Mouse (Mus musculus) spleen, adult 10 weeks (tissue): ENCODE data around the gene Gm1113. TPM values are rescaled to one million over a fixed set of nuclear protein-coding genes. Genes with fewer than 3 reads are reported as not detected.

Experiments
- polyA plus RNA-seq: library from polyadenylated mRNA; stranded (reverse); fragments of 350-450 nt; fragmentation: Illumina TruSeq; extraction: RNeasy Lipid Tissue Mini Kit (QIAGEN cat#74804); gene quantifications from one replicate; pipeline ENCODE4 v1.2.3, GENCODE M21; 2015; ENCODE audit warnings: low replicate concordance; ENCODE audit not compliant: insufficient read depth

Gene Gm1113
- polyA plus RNA-seq, result not detected

GRCm38 (mm10) chr9:35518169-35518568, at the start of gene Gm1113:
TSS of gene Gm1113 (minus strand) at chr9:35518269.

GRCm38 (mm10) chr9:35558257-35559008, 40.4 kb upstream of the Gm1113 start, which contains the start of the genes Ddx25 and Pus3:
TSS of gene Ddx25 (minus strand) at chr9:35558528.
TSS of gene Pus3 (plus strand) at chr9:35558595.

Other genes starting within 250 kb of the Gm1113 start
- 12.6 TPM for gene Cdon, start 97.1 kb downstream of the Gm1113 start, polyA plus RNA-seq
- gene Ddx25, start 40.3 kb upstream of the Gm1113 start, polyA plus RNA-seq, result 1.4 TPM
- 46.8 TPM for gene Pus3, start 40.3 kb upstream of the Gm1113 start, polyA plus RNA-seq
- not detected for gene Pate2, start 52.0 kb upstream of the Gm1113 start, polyA plus RNA-seq
- gene Hyls1, start 52.1 kb upstream of the Gm1113 start, polyA plus RNA-seq, result 15.1 TPM
- gene Pate4, start 93.7 kb upstream of the Gm1113 start, polyA plus RNA-seq, result not detected
- gene Pate3, start 129.9 kb upstream of the Gm1113 start, polyA plus RNA-seq, result not detected
- not detected for gene Pate1, start 169.1 kb upstream of the Gm1113 start, polyA plus RNA-seq
- gene Gm17677, start 222.8 kb upstream of the Gm1113 start, polyA plus RNA-seq, result not detected